Mouse (Mus musculus): Measurements from ENCODE around the gene Doc2b. TPM values are rescaled to one million over a fixed set of nuclear protein-coding genes. Genes with fewer than 3 reads are reported as not detected.

The Doc2b gene
- polyA plus RNA-seq, 1 experiment from 2014 or later, result not detected

GRCm38 (mm10) chr11:75727168-75727567, 68.7 kb downstream of the Doc2b start:
- no peaks in the 10 kb centered on the region for H3K36me3 ChIP-seq (replicated peaks; ENCODE audit: insufficient read depth, low read length)
- DNase-seq (no peak), ATAC-seq (no peak)
- TF ChIP-seq CTCF (IDR thresholded peaks at IDR 0.05; ENCODE audit: low read depth), result no peak
- no peak for TF ChIP-seq EP300 (IDR thresholded peaks at IDR 0.05; ENCODE audit: low read depth)
- no peaks in the 10 kb centered on the region for H3K9me3 ChIP-seq (ENCODE audit: low read length)
- no peak overlapping the region for H3K27ac ChIP-seq (ENCODE audit: low read depth)
- H3K27me3 ChIP-seq (ENCODE audit: insufficient read depth, low read length), result no peaks in the 10 kb centered on the region
- WGBS (ENCODE audit: insufficient replicate concordance), result 36% methylated on average over 2 of the region's 2 CpGs
- no peak overlapping the region for H3K9ac ChIP-seq (replicated peaks)
- peaks cover under 1% of the 10 kb centered on the region; the same call in 1 of the 2 replicates for H3K4me1 ChIP-seq (ENCODE audit: insufficient read depth)
- no peak overlapping the region for H3K4me3 ChIP-seq (ENCODE audit: low read depth, low read length)
- no peak overlapping the region for H3K4me2 ChIP-seq (ENCODE audit: low read depth, low read length)

DNA sequence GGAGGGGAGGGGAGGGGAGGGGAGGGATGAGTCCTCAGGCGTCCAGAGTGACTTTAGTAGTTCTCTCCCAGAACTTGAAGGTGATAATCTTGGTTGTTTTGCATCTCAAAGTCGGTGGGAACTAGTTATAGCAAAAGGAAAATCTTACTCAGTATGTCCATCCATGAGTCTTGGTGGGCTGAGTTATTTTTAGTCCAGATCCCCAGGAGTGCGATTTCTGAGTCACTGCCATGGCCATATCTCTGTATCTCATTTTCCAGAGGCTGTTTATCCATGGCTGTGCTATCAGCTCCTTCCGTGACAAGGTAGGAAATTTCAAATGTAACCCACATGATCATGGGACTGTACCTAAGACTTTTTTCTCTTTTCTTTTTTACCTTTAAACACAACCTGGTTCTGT, 73.5 kb downstream of the Doc2b start:
- no peaks in the 10 kb centered on the region for H3K36me3 ChIP-seq (replicated peaks; ENCODE audit: insufficient read depth, low read length)
- H3K4me2 ChIP-seq (ENCODE audit: low read depth, low read length), result no peak overlapping the region
- H3K9ac ChIP-seq (replicated peaks), result no peak overlapping the region
- TF ChIP-seq CTCF (IDR thresholded peaks at IDR 0.05; ENCODE audit: low read depth) (no peak), EP300 (IDR thresholded peaks at IDR 0.05; ENCODE audit: low read depth) (no peak)
- 47% methylated on average over 4 of the region's 4 CpGs for WGBS (ENCODE audit: insufficient replicate concordance)
- ATAC-seq (no peak), DNase-seq (no peak)
- no peak overlapping the region for H3K4me3 ChIP-seq (ENCODE audit: low read depth, low read length)
- no peaks in the 10 kb centered on the region for H3K27me3 ChIP-seq (ENCODE audit: insufficient read depth, low read length)
- peaks cover 4% of the 10 kb centered on the region; the same call in 1 of the 2 replicates for H3K9me3 ChIP-seq (ENCODE audit: low read length)
- no peaks in the 10 kb centered on the region for H3K4me1 ChIP-seq (ENCODE audit: insufficient read depth)
- no peak overlapping the region for H3K27ac ChIP-seq (ENCODE audit: low read depth)

Other genes starting within 250 kb of the Doc2b start
- gene Pitpna, start 208.0 kb downstream of the Doc2b start, polyA plus RNA-seq (2015; fragmentation: Nextera tagmentation; extraction: Ambion mirVana), result 30.1 and 36.7 TPM in 2 replicates
- 16.7 TPM in 2 replicates for gene Inpp5k, start 165.1 kb downstream of the Doc2b start, polyA plus RNA-seq (2015; fragmentation: Nextera tagmentation; extraction: Ambion mirVana)
- gene Myo1c, start 145.5 kb downstream of the Doc2b start, polyA plus RNA-seq (2015; fragmentation: Nextera tagmentation; extraction: Ambion mirVana), result 19.4 and 22.4 TPM in 2 replicates
- gene Crk, start 116.8 kb downstream of the Doc2b start, polyA plus RNA-seq (2015; fragmentation: Nextera tagmentation; extraction: Ambion mirVana), result 35.0 and 36.0 TPM in 2 replicates
- gene Ywhae, start 63.2 kb downstream of the Doc2b start, polyA plus RNA-seq (2015; fragmentation: Nextera tagmentation; extraction: Ambion mirVana), result 190 and 204 TPM in 2 replicates
- gene Rph3al, start 142.4 kb upstream of the Doc2b start, polyA plus RNA-seq (2015; fragmentation: Nextera tagmentation; extraction: Ambion mirVana), result 0.83 and 0.86 TPM in 2 replicates
- gene 1700016K19Rik, start 203.9 kb upstream of the Doc2b start, polyA plus RNA-seq (2015; fragmentation: Nextera tagmentation; extraction: Ambion mirVana), result not detected in 2 replicates
- gene Rflnb, start 231.7 kb upstream of the Doc2b start, polyA plus RNA-seq (2015; fragmentation: Nextera tagmentation; extraction: Ambion mirVana), result 7.8 and 7.9 TPM in 2 replicates

All from liver, postnatal 0 days (tissue).